Mouse (Mus musculus) fat pad, adult 2 months (tissue): ENCODE measurements around the gene Nemf.

Experiments used
- DNase-seq: peaks from one replicate; pipeline ENCODE4 v3.0.0-alpha.2; 2011; ENCODE audit warnings: low read depth, low spot score; ENCODE audit errors: extremely low read depth

Nemf gene

DNA sequence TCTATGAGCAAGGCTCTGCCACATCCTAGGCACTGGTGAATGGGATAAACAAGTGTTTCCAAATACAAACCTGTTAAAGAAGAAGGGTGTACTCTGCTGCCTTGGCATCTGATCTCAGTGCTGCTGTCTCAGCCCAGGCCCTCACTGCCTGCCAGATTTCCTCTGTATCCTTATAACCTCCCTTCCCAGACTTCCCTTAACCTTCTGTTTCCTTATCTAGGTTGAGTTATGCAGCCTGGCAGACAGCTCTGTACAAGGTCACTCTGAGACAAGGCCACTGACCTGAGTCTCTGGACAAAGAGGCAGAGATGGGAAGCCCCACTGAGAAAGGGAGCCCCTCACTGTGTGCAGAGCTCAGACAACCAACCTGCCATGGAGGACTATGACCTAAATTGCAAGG is 38.5 kb downstream of the Nemf start:
- no peak for DNase-seq

DNA sequence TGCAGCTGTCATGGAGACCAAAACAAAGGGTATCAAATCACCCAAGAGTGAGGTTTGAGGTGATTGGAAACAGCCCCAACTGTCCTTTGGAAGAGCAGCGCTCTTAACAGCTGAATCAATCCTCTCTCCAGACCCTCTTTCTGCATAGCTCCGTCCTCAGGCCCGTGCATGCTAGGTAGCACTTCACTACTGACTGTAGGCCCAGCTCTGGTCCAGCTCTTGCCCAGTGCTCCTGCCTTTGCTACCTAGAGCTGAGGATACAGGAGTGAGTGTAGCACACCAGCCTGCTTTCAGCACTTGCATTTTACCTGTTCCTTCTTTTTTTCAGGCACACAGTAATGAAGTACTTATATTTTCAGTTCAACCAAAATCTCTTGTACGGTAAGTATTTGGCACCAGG is 47.3 kb downstream of the Nemf start:
- no peak for DNase-seq

DNA sequence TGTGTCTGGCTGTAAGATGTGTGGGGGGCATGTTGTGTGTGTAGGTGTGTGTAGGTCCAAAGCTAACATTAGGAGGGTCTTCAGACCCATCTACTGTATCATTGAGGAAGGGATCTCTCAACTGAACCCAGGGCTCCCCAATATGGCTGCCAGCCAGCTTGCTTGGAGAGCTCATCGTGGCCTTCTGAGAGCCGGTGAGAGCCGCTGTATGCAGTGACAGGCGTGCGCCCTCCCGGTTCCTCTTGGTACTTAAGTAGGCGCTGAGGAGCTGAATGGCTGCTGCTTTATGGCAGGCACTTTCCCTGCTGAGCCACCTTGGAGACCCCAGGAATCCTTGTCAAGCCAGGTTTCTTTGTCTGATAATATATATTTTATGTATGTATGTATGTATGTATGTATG is 50.6 kb downstream of the Nemf start:
- DNase-seq, result no peak

DNA sequence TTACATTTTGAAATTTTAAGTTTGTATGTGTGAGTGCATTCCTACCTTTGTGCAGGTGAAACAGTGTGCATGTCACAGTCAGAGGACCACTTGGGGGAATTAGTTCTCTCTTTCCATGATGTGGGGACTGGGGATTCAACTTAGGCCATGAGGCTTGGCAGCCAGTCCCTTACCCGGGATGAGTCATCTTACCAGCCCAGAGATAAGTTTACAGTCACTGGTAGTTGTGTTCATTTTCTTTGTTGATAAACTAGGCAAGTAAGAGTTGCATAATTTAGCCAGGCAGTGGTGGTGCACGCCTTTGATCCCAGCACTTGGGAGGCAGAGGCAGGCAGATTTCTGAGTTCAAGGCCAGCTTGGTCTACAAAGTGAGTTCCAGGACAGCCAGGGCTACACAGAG is 52.9 kb downstream of the Nemf start:
- no peak for DNase-seq

DNA sequence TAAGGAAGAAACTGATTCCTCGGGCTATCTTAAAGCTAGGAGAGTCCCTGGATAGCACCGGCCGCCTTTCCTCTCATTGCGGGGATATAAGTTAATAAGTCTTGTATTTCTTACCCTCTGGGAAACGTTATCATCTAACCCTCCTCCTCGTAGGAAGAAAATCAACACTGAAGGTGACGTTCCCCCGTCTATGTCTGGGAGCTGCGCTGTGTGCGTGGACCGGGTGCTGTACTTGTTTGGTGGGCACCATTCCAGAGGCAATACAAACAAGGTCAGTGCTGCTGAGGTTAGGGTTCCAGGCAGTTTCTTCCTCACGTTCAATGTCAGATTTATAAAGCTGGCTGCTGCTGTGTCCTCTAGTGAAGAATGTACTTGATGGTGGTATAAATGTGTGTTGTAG is 54.8 kb downstream of the Nemf start:
- no peak for DNase-seq

DNA sequence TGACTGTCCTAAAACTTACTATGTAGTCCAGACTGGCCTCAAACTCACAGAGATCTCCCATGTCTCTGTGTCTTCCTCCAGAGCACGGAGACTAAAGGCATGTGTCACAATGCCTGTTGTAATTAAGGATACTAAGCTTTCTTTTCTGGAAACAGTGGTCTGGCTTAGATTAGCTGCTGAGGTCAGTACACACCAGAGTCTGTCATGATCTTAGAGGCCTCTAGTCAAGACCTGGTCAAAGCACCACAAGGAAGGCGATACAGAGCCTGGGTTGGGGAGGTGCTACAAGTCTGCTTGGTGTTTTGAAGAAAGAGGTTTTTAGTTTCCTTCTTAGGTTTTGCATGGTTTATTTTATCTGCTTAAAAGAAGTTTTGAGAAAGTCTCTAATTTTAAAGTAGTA is 56.6 kb downstream of the Nemf start:
- DNase-seq, result no peak

DNA sequence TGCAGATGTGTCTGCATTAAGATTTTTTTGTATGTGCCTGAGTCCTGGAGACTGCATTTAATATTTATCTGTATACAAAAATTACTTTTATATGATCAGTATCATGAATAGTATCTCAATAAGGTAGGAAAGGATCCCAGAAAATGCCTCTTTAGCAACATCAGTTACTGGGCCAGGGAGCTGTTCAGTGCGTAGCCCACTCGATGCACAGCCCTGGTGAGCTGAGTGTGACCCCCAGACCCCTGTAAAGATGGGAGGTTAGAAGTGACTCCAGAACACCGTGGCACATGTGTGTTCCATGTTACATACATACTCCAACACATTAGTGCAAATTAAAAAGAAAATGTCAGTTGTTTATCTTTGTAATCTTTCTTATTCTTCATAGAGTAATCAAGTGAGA is 57.1 kb downstream of the Nemf start:
- DNase-seq, result no peak

DNA sequence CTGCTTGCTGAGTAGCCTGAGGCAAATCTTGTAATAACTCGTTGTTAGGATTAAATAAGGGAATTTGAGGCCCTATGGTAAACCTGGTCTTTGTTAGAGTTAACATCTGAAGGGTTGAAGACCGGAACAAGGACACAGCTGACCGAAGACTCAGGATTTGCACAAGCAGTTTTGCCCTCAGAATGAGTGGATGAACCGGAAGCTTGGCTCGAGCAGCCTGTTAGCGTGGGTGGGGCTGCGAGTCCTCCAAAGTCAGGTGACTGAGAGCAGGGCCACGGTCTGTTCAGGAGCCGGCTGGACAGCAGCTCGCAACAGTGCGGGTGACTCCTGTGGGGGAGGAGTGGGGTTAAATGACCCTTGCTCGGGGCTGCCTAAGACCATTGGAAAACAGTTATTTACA is 57.7 kb downstream of the Nemf start:
- DNase-seq, result no peak

DNA sequence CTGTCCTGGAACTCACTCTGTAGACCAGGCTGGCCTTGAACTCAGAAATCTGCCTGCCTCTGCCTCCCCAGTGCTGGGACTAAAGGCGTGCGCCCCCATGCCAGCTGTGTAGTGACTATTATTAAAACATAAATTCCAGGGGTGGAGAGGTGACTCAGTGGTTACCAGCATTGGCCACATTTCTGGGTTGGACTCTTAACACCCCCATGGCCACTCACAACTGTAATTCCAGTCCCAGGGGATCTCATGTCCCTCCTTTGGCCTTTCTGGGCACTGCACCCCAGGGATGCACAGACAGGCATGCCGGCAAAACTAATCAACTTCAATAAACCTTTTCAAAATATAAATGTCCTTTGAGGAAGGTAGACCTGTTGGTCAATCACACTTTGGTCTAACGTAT is 58.7 kb downstream of the Nemf start:
- DNase-seq, result no peak

DNA sequence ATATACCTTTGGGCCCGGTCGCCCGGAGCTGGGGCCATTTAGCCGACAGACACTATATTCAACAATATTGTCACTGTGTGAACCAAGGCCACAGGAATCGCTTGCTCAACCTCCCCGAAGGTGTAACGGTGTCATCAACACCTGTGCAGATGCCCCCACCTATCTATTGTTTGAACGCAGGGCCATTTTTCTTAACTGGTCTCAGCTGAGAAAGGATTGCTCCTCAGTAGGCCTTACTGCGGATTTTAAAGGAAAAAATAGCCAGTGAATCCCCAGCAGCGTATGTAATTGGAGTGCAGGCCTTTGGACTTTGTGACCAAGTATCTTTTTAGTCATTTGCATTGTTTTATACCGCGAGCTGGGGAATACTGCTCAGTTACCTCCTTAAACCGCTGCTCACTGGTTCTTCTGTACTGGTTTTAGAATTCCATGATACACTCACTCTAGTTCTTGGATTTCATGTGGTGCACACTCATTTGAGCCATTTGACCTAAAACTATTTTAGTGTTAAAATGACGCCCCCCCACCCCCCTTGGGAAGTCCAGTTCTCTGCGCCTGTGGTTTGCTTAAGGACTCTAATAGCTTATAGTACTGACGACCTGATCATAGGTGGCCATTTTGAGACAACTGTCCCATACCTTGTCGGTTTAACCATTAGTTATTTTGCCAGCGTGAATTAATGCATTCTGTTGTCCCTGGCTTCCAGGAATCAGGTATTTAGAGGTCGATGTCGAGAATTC is 59.4 kb downstream of the Nemf start:
- no peak for DNase-seq

DNA sequence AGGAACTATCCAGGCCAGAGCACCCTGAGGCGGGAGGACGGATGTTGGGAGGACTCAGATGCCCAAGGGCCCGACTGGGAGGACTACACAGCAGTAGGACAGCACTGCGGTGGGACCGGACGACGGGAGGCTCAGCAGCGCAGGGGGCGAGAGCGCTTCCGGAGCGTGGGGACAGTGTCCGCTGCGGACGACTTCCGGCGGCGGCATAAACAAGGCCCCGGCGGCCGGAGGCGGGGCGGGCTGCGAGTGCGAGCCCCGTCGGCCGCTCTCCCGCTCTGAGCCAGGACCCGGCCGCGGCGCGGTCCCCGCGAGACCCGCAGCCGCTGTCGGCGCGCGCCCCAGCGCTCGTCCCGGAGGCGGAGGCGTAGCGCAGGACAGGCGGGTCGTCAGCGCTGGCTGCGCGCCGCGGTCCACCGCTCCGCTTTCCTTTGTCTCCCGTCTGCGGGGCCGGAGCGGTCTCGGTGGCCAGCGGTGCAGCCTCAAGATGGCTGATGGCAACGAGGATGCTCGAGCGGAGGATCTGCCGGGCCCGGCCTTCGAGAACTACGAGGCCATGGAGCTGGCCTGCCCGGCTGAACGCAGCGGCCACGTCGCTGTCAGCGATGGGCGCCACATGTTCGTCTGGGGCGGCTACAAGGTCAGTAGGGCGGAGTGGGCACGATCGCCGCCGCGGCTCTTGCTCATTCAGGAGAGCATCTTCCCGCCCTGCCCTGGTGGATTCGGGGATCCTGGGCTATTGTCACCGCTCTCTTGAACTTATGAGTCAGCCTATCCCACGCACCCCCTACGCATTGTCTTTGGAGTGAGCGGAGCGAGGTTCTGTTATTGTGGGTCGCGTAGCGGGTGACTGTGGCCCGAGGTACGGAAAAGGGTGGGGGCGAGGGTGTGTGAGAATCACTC is 60.2 kb downstream of the Nemf start, which contains the start of gene Klhdc2:
Gene Klhdc2, plus strand, starts transcription at position 171 of the 900 bp plus-strand sequence.
- no peak for DNase-seq

DNA sequence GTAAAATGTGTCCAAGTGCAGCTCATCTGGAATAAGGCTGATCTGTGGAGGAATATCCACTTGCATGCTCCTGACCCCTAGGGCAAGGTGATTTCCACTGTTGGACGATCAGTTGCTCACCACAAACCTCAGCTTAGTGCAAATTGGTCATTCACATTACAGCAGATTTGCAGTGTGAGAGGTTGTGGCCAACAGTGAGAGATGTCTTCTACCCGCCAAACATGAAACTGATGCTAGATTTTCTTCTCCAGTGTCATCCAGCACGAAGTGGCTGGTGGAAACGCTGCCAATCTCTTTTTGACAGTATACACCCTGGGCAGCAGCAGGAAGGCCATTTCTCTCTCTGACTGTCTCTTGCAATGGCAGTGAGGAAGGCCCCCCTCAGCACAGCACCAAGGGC is 61.3 kb downstream of the Nemf start:
- DNase-seq, result no peak

DNA sequence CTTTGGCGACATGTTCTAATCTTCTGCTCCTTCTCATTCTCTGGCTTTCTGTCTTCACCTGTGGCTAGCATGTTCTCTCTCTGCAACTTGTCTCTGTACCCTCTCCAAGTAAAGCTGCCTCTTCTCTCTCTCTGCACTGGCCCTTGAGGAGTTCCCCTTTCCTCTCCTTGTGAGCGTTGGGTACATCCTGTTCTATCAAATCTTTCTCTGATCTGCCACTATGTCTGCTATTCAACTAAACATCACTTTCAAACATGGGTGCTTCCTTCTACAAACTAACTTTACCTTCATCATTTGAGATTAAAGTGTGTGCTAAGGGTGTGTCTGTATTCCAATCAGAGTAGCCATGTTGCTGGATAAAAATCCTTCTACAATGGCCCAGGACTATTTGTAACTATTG is 62.0 kb downstream of the Nemf start:
- no peak for DNase-seq

DNA sequence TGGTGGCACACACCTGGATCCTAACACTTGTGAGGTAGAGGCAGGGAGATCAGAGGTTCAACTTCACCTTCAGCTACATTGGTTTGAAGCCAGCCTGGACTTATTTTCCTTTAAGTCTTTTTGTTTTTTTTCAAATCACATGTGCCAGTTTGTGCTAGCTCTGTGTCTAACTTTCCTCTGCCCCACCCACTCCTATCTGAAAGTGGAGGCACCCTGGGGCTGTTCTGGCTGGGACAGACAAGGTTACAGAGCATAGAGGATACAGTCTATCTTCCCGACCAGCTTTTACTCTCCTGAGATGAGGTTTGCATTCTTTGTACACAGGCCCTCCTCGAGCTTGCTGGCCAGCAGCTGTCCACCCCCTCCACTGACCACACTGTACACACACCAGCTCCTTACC is 63.1 kb downstream of the Nemf start:
- DNase-seq, result no peak

DNA sequence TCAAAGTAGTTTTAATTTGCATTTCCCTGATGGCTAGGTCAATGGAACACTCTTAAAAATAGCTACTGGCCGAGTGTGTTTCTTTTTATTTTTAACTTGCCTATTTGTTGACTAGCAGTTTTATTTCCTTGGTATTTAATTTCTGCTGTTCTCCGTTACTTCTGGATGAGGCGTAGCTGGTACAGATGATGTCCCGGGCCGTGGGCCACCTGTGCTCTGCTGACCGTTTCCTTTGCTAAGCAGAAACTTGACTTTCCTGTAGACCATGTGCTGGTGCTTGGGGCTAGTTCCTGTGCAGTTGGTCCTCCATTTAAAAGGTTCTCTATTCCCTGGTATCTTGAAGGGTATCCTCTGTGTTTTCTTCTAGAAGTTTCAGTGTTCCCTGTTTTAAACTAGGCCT is 64.6 kb downstream of the Nemf start:
- DNase-seq, result no peak

DNA sequence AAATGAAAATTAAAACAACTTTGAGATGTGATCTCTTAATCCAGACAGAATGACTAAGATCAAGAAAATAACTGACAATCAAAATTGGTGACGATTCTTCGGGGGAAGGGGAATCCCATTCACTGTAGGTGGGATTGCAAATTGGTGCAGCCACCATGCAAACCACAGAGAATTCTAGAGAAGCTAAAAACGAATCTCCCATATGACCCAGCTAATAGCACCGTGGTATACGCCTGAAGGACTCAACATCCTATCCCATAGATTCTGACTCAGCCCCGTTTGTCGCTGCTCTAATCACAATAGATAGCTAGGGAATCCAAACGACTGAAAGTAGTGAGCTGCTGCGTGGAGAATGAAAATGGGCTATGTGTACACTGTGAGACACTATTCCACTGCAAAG is 68.3 kb downstream of the Nemf start:
- no peak for DNase-seq

DNA sequence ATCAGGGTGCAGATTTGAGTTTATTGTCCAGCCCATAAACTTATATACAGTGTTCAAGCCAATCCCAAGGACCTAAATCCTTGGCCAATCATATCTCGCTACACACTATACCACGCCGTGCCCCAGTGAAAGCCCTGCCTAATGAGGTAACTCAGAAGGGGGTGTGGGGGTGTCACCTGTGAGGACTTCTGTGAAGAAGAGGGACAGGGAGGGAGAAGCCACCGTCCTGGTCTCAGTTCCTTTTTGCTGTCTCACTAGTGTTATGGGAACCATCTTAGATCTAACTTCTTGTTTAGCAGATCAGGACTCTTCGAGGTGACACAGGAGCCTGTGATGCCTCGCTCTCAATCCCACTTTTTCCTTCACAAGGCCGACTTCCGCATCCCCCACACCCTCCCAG is 69.4 kb downstream of the Nemf start:
- no peak for DNase-seq

DNA sequence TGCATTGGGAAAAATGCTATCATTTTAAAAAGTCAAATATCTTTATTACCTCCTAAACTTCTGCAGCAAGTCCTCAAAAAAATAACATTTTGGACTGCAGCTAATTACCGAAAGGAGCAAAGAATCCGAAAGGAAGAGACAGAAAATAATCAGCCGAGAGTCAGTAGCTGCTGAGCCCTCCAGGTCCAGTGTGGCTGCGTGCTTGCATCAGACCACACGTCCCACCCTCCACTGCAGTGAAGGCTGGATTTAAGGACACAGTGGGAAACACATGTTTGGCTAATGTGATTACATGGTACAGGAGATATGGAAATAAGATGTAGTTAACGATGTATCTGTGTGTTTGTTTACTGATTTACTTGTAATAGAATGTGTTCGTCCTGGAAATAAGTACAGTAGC is 73.8 kb downstream of the Nemf start:
- no peak for DNase-seq

DNA sequence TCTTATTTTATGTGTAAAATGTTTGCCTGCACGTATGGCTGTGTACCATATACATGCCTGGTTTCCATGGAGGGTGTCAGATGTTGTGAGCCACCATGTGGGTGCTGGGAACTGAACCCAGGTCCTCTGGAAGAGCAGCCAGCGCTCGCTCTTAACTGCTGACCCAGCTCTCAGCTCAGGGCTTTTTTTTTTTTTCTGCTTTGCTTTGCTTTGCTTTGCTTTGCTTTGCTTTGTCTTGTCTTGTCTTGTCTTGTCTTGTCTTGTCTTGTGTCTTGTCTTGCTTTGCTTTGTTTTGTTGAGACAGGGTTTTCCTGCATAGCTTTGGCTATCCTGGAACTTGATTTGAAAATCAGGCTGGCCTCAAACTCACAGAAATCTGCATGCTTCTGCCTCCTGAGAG is 76.0 kb downstream of the Nemf start:
- no peak for DNase-seq

DNA sequence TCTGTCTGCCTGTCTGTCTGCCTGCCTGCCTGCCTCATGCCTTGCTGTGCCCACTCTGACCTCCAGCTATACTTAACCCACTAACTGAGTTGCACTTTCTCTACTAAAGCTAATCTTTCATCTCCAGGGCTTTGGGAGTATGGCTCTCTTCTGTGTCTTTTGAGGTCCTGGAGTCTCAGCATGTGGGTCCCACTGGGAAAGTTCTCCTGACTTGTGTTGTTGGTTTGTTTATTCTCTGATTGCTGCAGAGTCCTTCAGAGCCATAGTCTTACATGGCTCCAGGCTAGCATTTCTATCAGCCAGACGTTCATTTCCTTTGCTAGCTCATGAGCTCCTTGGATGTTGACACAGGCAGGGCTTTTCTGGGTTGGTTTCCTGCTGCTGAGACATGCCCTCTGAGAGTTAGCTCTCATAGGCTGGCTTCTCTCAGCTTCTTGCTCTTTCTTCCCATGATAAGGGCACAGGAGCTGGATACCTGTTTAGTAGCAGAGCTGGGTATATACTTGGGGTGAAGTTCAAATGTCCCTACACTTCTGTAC is 77.0 kb downstream of the Nemf start:
- no peak for DNase-seq

DNA sequence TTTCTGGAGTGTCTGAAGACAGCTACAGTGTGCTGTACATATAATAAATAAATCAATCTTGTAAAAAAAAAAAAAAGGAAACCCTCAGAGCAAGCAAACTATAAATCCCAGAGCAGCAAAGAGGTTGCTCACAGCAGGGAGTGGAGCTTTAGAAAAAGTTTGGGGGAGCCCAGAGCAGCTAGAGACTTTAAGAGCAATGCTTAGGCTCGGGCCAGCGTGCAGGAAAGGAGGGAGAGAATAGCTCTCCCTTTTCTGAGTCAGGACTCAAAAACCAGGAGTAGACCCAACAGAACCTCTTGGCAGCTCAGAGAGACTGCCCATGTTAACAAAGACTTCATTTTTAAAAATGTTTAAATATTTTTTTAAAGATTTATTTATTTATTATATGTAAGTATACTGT is 88.0 kb downstream of the Nemf start:
- no peak for DNase-seq

DNA sequence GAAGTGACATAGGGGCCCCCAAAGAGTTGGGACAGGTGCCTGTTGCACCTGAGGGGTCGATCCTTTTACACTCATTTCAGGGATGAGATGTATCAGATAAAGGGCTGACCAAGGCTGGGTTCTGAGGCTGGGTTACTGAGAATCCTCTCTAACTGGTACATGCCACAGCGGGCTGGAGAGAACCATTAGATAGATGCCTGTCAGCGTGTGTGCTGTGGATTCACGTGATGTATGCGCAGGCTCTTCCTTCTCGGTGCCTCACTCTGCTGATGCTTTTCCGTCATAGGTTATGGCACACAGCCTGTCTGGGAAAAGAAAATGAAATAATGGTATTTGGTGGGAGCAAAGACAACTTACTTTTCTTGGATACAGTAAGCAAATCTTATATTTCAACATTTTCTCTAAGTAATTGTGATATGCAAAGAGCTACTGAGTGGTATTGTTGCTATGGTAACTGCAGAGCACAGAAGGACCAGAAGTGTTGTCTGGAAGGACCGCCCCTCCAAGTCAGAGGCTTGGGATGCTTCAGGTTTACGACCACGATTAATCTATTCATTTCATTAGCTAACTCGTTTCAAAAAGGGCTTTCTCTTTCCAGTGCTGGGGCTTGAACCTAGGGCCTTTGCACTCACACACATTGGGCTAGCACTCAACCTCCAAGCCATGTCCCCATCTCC is 88.9 kb downstream of the Nemf start:
- no peak for DNase-seq
